In genomic region chr6:50769101-50769500, GRCm38 (mm10) we compare ENCODE assay signal across 14 mouse cellular contexts.
"Had no signal": no experiment of that assay in that cellular context is flagged by ENCODE, and none has a peak within 500 bp of the region (broad histone marks: within the 10 kb centered on the region; RNA-seq: fewer than 3 reads in every experiment).

No protein-coding gene starts in this region.

- DNase-seq: kidney, adult 18-20 months; kidney, postnatal 10 days; kidney, postnatal 36 days; liver; lung, adult 2 months; thymus, adult 2 months; thymus, postnatal 25 days had no signal

- H3K27ac ChIP-seq: limb, embryonic 10.5 days; limb, embryonic 13.5 days; liver, embryonic 12.5 days; liver, embryonic 15.5 days; macrophage; midbrain, embryonic 13.5 days had no signal

- H3K4me3 ChIP-seq: limb, embryonic 10.5 days; limb, embryonic 13.5 days; liver, embryonic 12.5 days; liver, embryonic 15.5 days; midbrain, embryonic 13.5 days had no signal

- H3K9me3 ChIP-seq: limb, embryonic 10.5 days; limb, embryonic 13.5 days; liver, embryonic 12.5 days; liver, embryonic 15.5 days; midbrain, embryonic 13.5 days had no signal

- H3K27me3 ChIP-seq: liver, embryonic 12.5 days; liver, embryonic 15.5 days; midbrain, embryonic 13.5 days had no signal

- H3K9ac ChIP-seq: limb, embryonic 13.5 days; liver, embryonic 12.5 days; liver, embryonic 15.5 days; midbrain, embryonic 13.5 days had no signal

- H3K36me3 ChIP-seq: limb, embryonic 10.5 days; limb, embryonic 13.5 days; liver, embryonic 12.5 days; liver, embryonic 15.5 days; midbrain, embryonic 13.5 days had no signal

- H3K4me2 ChIP-seq: limb, embryonic 13.5 days; liver, embryonic 12.5 days; liver, embryonic 15.5 days; midbrain, embryonic 13.5 days had no signal

- H3K4me1 ChIP-seq: limb, embryonic 13.5 days; liver, embryonic 12.5 days; liver, embryonic 15.5 days had no signal

- ATAC-seq: liver, embryonic 12.5 days; midbrain, embryonic 13.5 days; midbrain, embryonic 16.5 days had no signal
